Mouse (Mus musculus) C2C12 (cell line): Measurements from ENCODE around the gene Osbp.
"Not testable (repeated sequence)": the region's sequence is repeated elsewhere in the genome, so short reads cannot be mapped to it uniquely, and the experiment has no call there.

Source experiments
- CTCF ChIP-seq: IDR thresholded peaks from one replicate; pipeline ENCODE4 v1.5.1; 2011; ENCODE audit not compliant: control insufficient read depth, insufficient read depth, insufficient read length
- FOSL1 ChIP-seq: IDR thresholded peaks from one replicate; pipeline ENCODE4 v1.8.0; 2011; ENCODE audit warnings: mild to moderate bottlenecking, low read length; ENCODE audit not compliant: poor library complexity, insufficient read depth, severe bottlenecking
- MAX ChIP-seq: IDR thresholded peaks from one replicate; pipeline ENCODE4 v1.6.1; 2011; ENCODE audit warnings: mild to moderate bottlenecking, control low read depth
- MYOD1 ChIP-seq: IDR thresholded peaks from one replicate; pipeline ENCODE4 v1.6.1; 2011; ENCODE audit warnings: low read depth; ENCODE audit not compliant: control insufficient read depth, insufficient read length
- USF1 ChIP-seq: IDR thresholded peaks from one replicate; pipeline ENCODE4 v1.6.1; 2011; ENCODE audit warnings: low read depth, mild to moderate bottlenecking, control low read depth, moderate library complexity

GRCm38 (mm10) chr19:11922515-11922914 lies 43.2 kb upstream of the Osbp start:
- TF ChIP-seq CTCF, MAX, MYOD1, USF1, FOSL1: not testable (repeated sequence)
